Mouse (Mus musculus) left cerebral cortex, adult 8-10 months (tissue): ENCODE data around the gene Rora. TPM values are rescaled to one million over a fixed set of nuclear protein-coding genes. Genes with fewer than 3 reads are reported as not detected.
A peak's percentile ranks its signal among the peaks of the same experiment; 100 is the strongest.

Experiments
- DNase-seq, 2 experiments: peaks; one replicate each; pipeline ENCODE4 v3.0.0; 2022; ENCODE audit warnings: low spot score in 2 of 2
- total RNA-seq, 4 experiments: library from RNA; stranded (reverse); gene quantifications; 2 replicates each; pipeline ENCODE4 v1.2.4; 2022

The Rora gene
- total RNA-seq, 4 experiments from 2014 or later = 63.5 to 74.1 (median 72.9) TPM

GRCm38 (mm10) chr9:69285011-69285410 lies 631.4 kb downstream of the Rora start:
- DNase-seq = no peak

- DNase-seq = no peak
Measured at GRCm38 (mm10) chr9:69288113-69288512, 634.5 kb downstream of the Rora start.

GRCm38 (mm10) chr9:69288586-69288985 lies 635.0 kb downstream of the Rora start:
- no peak for DNase-seq

- DNase-seq = peak; percentile 56 to 80
Measured at GRCm38 (mm10) chr9:69289056-69290017, 635.8 kb downstream of the Rora start.

- no peak for DNase-seq
Measured at GRCm38 (mm10) chr9:69290018-69290880, 636.7 kb downstream of the Rora start.

- no peak for DNase-seq
Measured at GRCm38 (mm10) chr9:69290881-69291450, 637.4 kb downstream of the Rora start.

- no peak for DNase-seq
Measured at GRCm38 (mm10) chr9:69291451-69291850, 637.9 kb downstream of the Rora start.

GRCm38 (mm10) chr9:69292353-69292752 lies 638.8 kb downstream of the Rora start:
- DNase-seq = no peak

GRCm38 (mm10) chr9:69292776-69293687 lies 639.4 kb downstream of the Rora start:
- no peak for DNase-seq

- no peak for DNase-seq
Measured at GRCm38 (mm10) chr9:69293688-69294074, 640.1 kb downstream of the Rora start.

GRCm38 (mm10) chr9:69294426-69294825 lies 640.8 kb downstream of the Rora start:
- no peak for DNase-seq

- no peak for DNase-seq
Measured at GRCm38 (mm10) chr9:69294856-69295255, 641.3 kb downstream of the Rora start.

GRCm38 (mm10) chr9:69295826-69296225 lies 642.2 kb downstream of the Rora start:
- no peak for DNase-seq

- peak in 1 of 2 experiments; percentile 24 for DNase-seq
Measured at GRCm38 (mm10) chr9:69296418-69296817, 642.8 kb downstream of the Rora start.

GRCm38 (mm10) chr9:69297766-69298375 lies 644.3 kb downstream of the Rora start:
- DNase-seq = no peak

GRCm38 (mm10) chr9:69298566-69299335 lies 645.2 kb downstream of the Rora start:
- no peak for DNase-seq

- DNase-seq = no peak
Measured at GRCm38 (mm10) chr9:69299484-69299883, 645.9 kb downstream of the Rora start.

- DNase-seq = no peak
Measured at GRCm38 (mm10) chr9:69300296-69300695, 646.7 kb downstream of the Rora start.

GRCm38 (mm10) chr9:69301445-69301844 lies 647.9 kb downstream of the Rora start:
- peak in 1 of 2 experiments; percentile 24 for DNase-seq
